Mouse (Mus musculus) testis, adult 2 months (tissue): Measurements from ENCODE around the gene Tstd3. TPM values are rescaled to one million over a fixed set of nuclear protein-coding genes. Genes with fewer than 3 reads are reported as not detected.

Experiments
- H3K27ac ChIP-seq: fragments of 200-500 bp; 2 replicates; pipeline ENCODE4 v1.5.1; 2012; ENCODE audit warnings: low read depth, low read length; ENCODE audit not compliant: control insufficient read depth, insufficient read depth
- H3K27me3 ChIP-seq: fragments of 200-500 bp; 2 replicates; pipeline ENCODE4 v1.6.1; 2012; ENCODE audit warnings: mild to moderate bottlenecking, low read length, moderate library complexity; ENCODE audit not compliant: control insufficient read depth, insufficient read depth
- H3K36me3 ChIP-seq: fragments of 200-500 bp; 2 replicates; pipeline ENCODE4 v1.6.1; 2012; ENCODE audit warnings: mild to moderate bottlenecking, low read length; ENCODE audit not compliant: control insufficient read depth, insufficient read depth
- H3K4me1 ChIP-seq: fragments of 200-500 bp; 2 replicates; pipeline ENCODE4 v1.6.1; 2012; ENCODE audit warnings: low read length; ENCODE audit not compliant: control insufficient read depth, insufficient read depth
- H3K4me3 ChIP-seq: fragments of 200-500 bp; 2 replicates; pipeline ENCODE4 v1.5.1; 2012; ENCODE audit warnings: low read depth, mild to moderate bottlenecking, low read length, moderate library complexity, mixed read lengths; ENCODE audit not compliant: control insufficient read depth
- CTCF ChIP-seq: fragments of 200-500 bp; IDR thresholded peaks from 2 replicates; pipeline ENCODE4 v1.5.1; 2012; ENCODE audit warnings: low read depth, mild to moderate bottlenecking, inconsistent platforms, low read length, moderate library complexity; ENCODE audit not compliant: control insufficient read depth, insufficient read depth, insufficient replicate concordance
- POLR2A ChIP-seq: fragments of 200-500 bp; IDR thresholded peaks from 2 replicates; pipeline ENCODE4 v1.6.1; 2012; ENCODE audit warnings: low read depth, mild to moderate bottlenecking, inconsistent platforms, low read length, moderate library complexity; ENCODE audit not compliant: control insufficient read depth
- polyA plus RNA-seq: library from polyadenylated mRNA; depleted of rRNA; stranded (reverse); fragments of >200 nt; gene quantifications from 2 replicates; pipeline ENCODE4 v1.2.3, GENCODE M21; 2012; rRNA removed

Gene Tstd3
- polyA plus RNA-seq, 1 experiment, result 2.8 TPM

DNA sequence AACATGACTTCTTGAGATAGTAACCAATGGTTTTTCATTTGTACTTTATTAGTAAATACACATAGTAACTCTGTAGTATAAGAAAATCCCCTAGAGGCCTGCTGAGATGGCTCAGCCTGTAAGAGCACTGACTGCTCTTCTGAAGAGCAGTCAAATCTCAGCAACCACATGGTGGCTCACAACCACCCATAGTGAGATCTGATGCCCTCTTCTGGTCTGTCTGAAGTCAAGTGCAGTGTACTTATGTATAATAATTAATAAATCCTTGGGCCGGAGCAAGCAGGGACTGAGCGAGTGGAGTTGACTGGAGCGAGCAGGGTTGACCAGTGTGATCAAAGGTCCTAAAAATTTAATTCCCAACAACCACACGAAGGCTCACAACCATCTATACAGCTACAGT lies 27.8 kb downstream of the Tstd3 start:
- H3K4me1 ChIP-seq, result no peaks in the 10 kb centered on the region
- TF ChIP-seq POLR2A (no peak), CTCF (no peak)
- no peak overlapping the region for H3K4me3 ChIP-seq
- H3K36me3 ChIP-seq, result no peaks in the 10 kb centered on the region; the same call in 1 of the 2 replicates
- no peaks in the 10 kb centered on the region for H3K27me3 ChIP-seq
- H3K27ac ChIP-seq, result no peak overlapping the region

DNA sequence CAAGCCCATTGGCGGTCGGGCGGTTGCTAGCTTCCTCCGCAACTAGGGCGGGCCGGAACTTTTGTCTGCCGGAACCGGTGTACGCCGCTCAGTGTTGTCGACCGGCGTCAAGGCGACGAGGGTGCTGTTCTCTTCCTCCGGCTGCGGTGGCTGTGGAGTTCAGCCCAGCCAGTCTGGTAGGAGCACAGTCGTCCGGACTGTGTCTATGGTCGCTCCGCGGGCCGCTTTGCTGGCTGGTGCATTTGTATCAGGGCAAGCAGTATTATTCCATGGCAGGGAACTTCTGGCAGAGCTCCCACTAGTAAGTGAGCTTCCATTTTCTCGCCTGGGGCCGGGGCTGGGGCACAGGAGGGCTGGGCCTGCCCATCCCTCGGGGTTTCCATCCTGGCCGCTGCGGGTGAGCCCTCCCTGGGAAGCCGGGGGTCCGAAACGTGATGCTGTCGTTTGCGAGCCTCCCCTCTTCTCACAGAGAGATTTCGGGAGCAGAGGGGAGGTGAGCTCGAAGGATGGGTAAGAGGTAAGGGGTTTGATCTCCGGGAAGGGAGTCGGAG lies 39.3 kb downstream of the Tstd3 start, which contains the start of gene Ccnc:
TSS of gene Ccnc (plus strand) at position 87 of the 551 bp plus-strand sequence.
- H3K27me3 ChIP-seq, result no peaks in the 10 kb centered on the region

DNA sequence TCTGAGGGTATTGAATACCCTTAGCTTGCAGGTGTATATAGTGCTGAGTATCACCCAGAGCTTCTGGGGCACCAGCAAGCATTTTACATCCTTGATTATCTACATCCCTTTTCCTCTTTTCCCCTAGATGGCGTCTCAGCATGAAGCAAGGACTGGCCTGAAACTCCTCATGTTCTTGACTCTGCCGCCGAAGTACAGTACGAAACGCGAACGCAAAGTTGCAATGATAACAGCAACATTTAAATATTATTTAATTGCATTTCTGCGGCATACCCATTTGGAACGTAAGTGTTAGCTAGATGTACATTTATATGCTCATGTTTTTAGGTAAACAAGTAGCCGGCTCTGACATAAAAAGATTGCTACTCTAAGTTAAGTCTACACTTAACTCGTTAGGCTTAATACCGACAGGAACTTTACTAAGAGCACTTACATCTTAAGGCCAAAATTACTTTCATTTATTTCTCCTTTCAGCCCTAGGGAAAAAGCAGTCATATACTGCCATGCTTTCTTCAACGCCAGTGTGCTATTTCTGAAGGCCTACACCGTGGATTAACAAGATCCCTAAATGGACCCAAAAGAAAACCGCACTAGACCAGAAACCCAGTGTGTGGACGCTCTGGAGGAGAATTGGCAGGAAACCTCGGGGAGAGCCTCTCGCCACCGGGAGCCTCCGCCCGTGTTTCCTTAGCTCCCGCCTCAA lies 39.9 kb downstream of the Tstd3 start:
- Histone ChIP-seq H3K36me3 (no peaks in the 10 kb centered on the region), H3K4me1 (no peaks in the 10 kb centered on the region), H3K4me3 (peak overlapping the region; percentile 99), H3K27me3 (no peaks in the 10 kb centered on the region), H3K27ac (peak overlapping the region; percentile 82)
- TF ChIP-seq POLR2A (no peak), CTCF (no peak)

More for the DNA sequence above, 39.3 kb downstream of the Tstd3 start, which contains the start of gene Ccnc:
- H3K4me1 ChIP-seq, result no peaks in the 10 kb centered on the region
- no peaks in the 10 kb centered on the region for H3K36me3 ChIP-seq
- peak within 1 kb of the TSS; percentile 99 for H3K4me3 ChIP-seq
- TF ChIP-seq CTCF (0 out of 2 replicates have a peak, but pooled peaks have one; percentile 14), POLR2A (peak; percentile 98)
- H3K27ac ChIP-seq, result peak within 1 kb of the TSS; percentile 82

DNA sequence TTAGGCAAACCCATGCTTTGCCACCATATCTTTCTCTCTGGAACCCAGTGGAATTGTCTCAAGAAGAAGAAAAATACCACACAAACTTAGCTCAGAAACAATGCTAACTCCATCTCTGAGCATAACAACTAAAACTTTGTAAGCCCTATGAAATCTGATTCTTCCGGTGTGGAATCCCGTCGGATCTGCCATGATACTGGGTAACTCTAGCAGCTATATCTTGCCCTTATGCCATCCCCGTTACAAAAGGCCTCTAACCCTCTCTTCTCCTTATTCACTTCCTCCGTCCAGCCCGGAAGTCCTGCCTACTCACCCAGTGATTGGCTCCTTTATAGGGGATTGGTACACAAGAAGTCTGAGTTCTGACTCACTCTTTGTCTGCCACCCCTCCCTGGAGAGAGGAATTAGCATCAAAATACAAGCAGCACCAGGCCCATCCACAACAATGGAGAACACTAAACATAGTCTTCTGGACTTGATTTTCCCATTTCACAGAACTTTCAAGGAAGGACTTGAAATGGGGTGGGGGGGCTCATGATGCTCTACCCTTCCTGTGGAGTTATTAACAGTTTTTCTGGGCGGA lies 44.2 kb downstream of the Tstd3 start:
- no peak overlapping the region for H3K27ac ChIP-seq
- H3K4me3 ChIP-seq, result no peak overlapping the region
- TF ChIP-seq POLR2A (no peak), CTCF (no peak)
- no peaks in the 10 kb centered on the region for H3K36me3 ChIP-seq
- no peaks in the 10 kb centered on the region for H3K4me1 ChIP-seq
- no peaks in the 10 kb centered on the region for H3K27me3 ChIP-seq

DNA sequence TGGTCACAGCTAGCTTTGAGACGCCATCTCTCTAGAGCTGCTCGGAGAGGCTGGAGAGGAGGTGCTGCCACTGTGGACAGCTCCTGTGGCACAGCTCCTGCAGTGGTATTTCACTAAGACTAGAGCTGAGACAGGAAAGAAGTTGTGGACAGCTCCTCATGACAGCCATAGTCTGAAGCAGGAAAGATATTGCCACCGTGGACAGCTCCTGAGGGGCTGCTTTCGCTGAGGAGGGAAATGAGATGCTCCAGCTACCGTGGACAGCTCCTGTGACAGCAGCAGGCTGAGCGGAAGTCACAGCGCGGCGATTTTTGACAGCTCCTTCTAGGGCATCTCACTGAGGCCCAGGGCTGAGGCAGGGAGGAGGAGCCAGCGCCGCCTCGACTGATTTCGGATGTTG lies 54.9 kb downstream of the Tstd3 start:
- TF ChIP-seq POLR2A (no peak), CTCF (no peak)
- no peaks in the 10 kb centered on the region for H3K27me3 ChIP-seq
- 0 out of 2 replicates have a peak overlapping the region, but pooled peaks have one; percentile 7 for H3K4me3 ChIP-seq
- no peak overlapping the region for H3K27ac ChIP-seq
- no peaks in the 10 kb centered on the region; the same call in 1 of the 2 replicates for H3K4me1 ChIP-seq
- no peaks in the 10 kb centered on the region for H3K36me3 ChIP-seq

Other genes starting within 250 kb of the Tstd3 start
- not detected in 2 replicates for gene Prdm13, start 81.2 kb downstream of the Tstd3 start, polyA plus RNA-seq
- gene Ccnc, start 39.5 kb downstream of the Tstd3 start, polyA plus RNA-seq, result 5.8 and 9.7 TPM in 2 replicates
- 6.4 and 7.1 TPM in 2 replicates for gene Usp45, start 56 bp downstream of the Tstd3 start, polyA plus RNA-seq
- 40.6 and 40.8 TPM in 2 replicates for gene Pnisr, start 80.4 kb upstream of the Tstd3 start, polyA plus RNA-seq
- gene Coq3, start 112.5 kb upstream of the Tstd3 start, polyA plus RNA-seq, result 3.2 and 3.5 TPM in 2 replicates
- 1.5 and 2.2 TPM in 2 replicates for gene Faxc, start 164.1 kb upstream of the Tstd3 start, polyA plus RNA-seq